In the genomic region with DNA sequence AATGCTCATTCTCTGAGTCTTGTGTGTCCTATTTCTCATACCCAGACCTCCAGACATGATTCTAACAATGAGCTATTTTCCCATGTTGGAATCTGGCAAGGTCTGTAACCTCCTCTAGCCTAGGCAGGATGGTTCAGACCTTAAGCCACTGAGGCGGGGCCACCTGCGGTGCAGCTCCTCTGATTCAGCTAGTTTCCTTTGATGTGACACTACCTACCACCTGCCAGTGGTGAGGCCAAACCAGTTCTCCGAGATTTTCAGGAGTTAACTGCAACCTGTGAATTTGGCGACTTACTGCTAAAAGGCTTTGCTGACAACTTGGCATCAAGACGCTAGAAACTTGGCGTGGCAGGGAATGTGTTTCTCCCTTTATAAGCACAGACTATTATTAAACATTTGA, we compare ENCODE assay signal across 20 mouse cellular contexts.
DNase-seq lines count a peak whose midpoint lies in the region; ATAC-seq and TF ChIP-seq lines count a peak whose summit lies in the region.
"Had no signal": no experiment of that assay in that cellular context is flagged by ENCODE, and none has a peak within 500 bp of the region (broad histone marks: within the 10 kb centered on the region; RNA-seq: fewer than 3 reads in every experiment).

No protein-coding gene starts in this region.

- H3K9me3 ChIP-seq in embryonic facial prominence, embryonic 12.5 days, result no peaks in the 10 kb centered on the region
- H3K9me3 ChIP-seq in intestine, postnatal 0 days (ENCODE audit: control insufficient read depth), result no peaks in the 10 kb centered on the region
- 0 out of 2 replicates have a peak, but pooled peaks cover 5% of the 10 kb centered on the region for H3K9me3 ChIP-seq in hindbrain, embryonic 10.5 days
- H3K9me3 ChIP-seq: hindbrain, embryonic 15.5 days; limb, embryonic 13.5 days; liver, embryonic 15.5 days had no signal

- WGBS in embryonic facial prominence, embryonic 12.5 days, result 56% methylated on average over 6 of the region's 6 CpGs
- WGBS in intestine, postnatal 0 days, result 36% methylated on average over 6 of the region's 6 CpGs
- WGBS in hindbrain, embryonic 10.5 days, result 76% methylated on average over 6 of the region's 6 CpGs

- no peak overlapping the region for H3K9ac ChIP-seq in embryonic facial prominence, embryonic 12.5 days
- H3K9ac ChIP-seq in intestine, postnatal 0 days (ENCODE audit: low read depth, low read length), result no peak overlapping the region
- H3K9ac ChIP-seq: forebrain, postnatal 0 days; hindbrain, embryonic 15.5 days; limb, embryonic 13.5 days; liver, embryonic 15.5 days had no signal

- H3K4me3 ChIP-seq in embryonic facial prominence, embryonic 12.5 days, result no peak overlapping the region
- no peak overlapping the region for H3K4me3 ChIP-seq in intestine, postnatal 0 days (ENCODE audit: low read depth, low read length)
- H3K4me3 ChIP-seq in hindbrain, embryonic 10.5 days, result no peak overlapping the region
- H3K4me3 ChIP-seq: hindbrain, embryonic 15.5 days; left cerebral cortex, adult 2 months; limb, embryonic 13.5 days; liver, embryonic 15.5 days; megakaryocyte, embryonic 14.5 days had no signal

- intact Hi-C loops in heart, postnatal 36 days (cut with DNase I), result no loop called here

- H3K27me3 ChIP-seq in embryonic facial prominence, embryonic 12.5 days, result no peaks in the 10 kb centered on the region
- no peaks in the 10 kb centered on the region for H3K27me3 ChIP-seq in intestine, postnatal 0 days (replicated peaks; ENCODE audit: control insufficient read depth, insufficient read depth, low read length)
- H3K27me3 ChIP-seq in hindbrain, embryonic 10.5 days (ENCODE audit: insufficient read depth, poor library complexity, severe bottlenecking), result no peaks in the 10 kb centered on the region
- H3K27me3 ChIP-seq: hindbrain, embryonic 15.5 days; limb, embryonic 13.5 days; liver, embryonic 15.5 days; megakaryocyte, embryonic 14.5 days had no signal

- H3K4me2 ChIP-seq in embryonic facial prominence, embryonic 12.5 days (replicated peaks), result no peak overlapping the region
- no peak overlapping the region for H3K4me2 ChIP-seq in intestine, postnatal 0 days (replicated peaks; ENCODE audit: low read depth)
- H3K4me2 ChIP-seq: hindbrain, embryonic 15.5 days; limb, embryonic 13.5 days; liver, embryonic 15.5 days had no signal

- no peak for TF ChIP-seq CTCF in intestine, postnatal 0 days (IDR thresholded peaks at IDR 0.05; ENCODE audit: low read depth)

- peak; percentile 17 for DNase-seq in embryo, embryonic 10 days (ENCODE audit: low spot score)
- no peak for DNase-seq in ovary, postnatal 10 days (ENCODE audit: low spot score)
- DNase-seq in cerebellum, postnatal 14 days, result no peak
- no peak for DNase-seq in hindbrain, embryonic 10.5 days (ENCODE audit: low spot score)
- no peak for DNase-seq in heart, postnatal 36 days
- DNase-seq: adrenal gland, postnatal 10 days; cerebellum, adult 11-12 months; forebrain, postnatal 0 days; gastrocnemius, postnatal 10 days; heart, postnatal 10 days; kidney, adult 18-20 months; kidney, postnatal 14 days; lung, postnatal 14 days had no signal

- 0 out of 2 replicates have a peak, but pooled peaks have one; percentile 35 for ATAC-seq in embryonic facial prominence, embryonic 12.5 days (ENCODE audit: insufficient number of reproducible peaks, insufficient read depth, low FRiP score, low TSS enrichment)
- ATAC-seq in intestine, postnatal 0 days, result peak; percentile 63
- ATAC-seq: forebrain, postnatal 0 days had no signal

- H3K27ac ChIP-seq in embryonic facial prominence, embryonic 12.5 days, result no peak overlapping the region
- no peak overlapping the region for H3K27ac ChIP-seq in intestine, postnatal 0 days (ENCODE audit: low read depth, low read length)
- no peak overlapping the region for H3K27ac ChIP-seq in hindbrain, embryonic 10.5 days
- H3K27ac ChIP-seq: hindbrain, embryonic 15.5 days; left cerebral cortex, adult 2 months; limb, embryonic 13.5 days; liver, embryonic 15.5 days had no signal

- H3K36me3 ChIP-seq in embryonic facial prominence, embryonic 12.5 days, result no peaks in the 10 kb centered on the region
- no peaks in the 10 kb centered on the region for H3K36me3 ChIP-seq in intestine, postnatal 0 days (ENCODE audit: control insufficient read depth, insufficient read depth)
- no peaks in the 10 kb centered on the region for H3K36me3 ChIP-seq in hindbrain, embryonic 10.5 days
- H3K36me3 ChIP-seq: hindbrain, embryonic 15.5 days; limb, embryonic 13.5 days; liver, embryonic 15.5 days had no signal

- H3K4me1 ChIP-seq in embryonic facial prominence, embryonic 12.5 days, result no peaks in the 10 kb centered on the region
- H3K4me1 ChIP-seq in intestine, postnatal 0 days (replicated peaks; ENCODE audit: control insufficient read depth, insufficient read depth, low read length), result no peaks in the 10 kb centered on the region
- no peaks in the 10 kb centered on the region for H3K4me1 ChIP-seq in hindbrain, embryonic 10.5 days (replicated peaks)
- H3K4me1 ChIP-seq: hindbrain, embryonic 15.5 days; limb, embryonic 13.5 days; liver, embryonic 15.5 days; megakaryocyte, embryonic 14.5 days had no signal
